Mouse (Mus musculus) bone marrow macrophage, adult 2 months (primary cell): ENCODE results near the gene March8. TPM values are rescaled to one million over a fixed set of nuclear protein-coding genes. Genes with fewer than 3 reads are reported as not detected.
"Not testable (repeated sequence)": the region's sequence is repeated elsewhere in the genome, so short reads cannot be mapped to it uniquely, and the experiment has no call there.

Experiments used
- H3K27ac ChIP-seq: 2 replicates; pipeline ENCODE4 v1.5.1; 2012; ENCODE audit warnings: low read depth, low read length; ENCODE audit not compliant: insufficient read depth
- H3K4me1 ChIP-seq: 2 replicates; pipeline ENCODE4 v1.6.1; 2012; ENCODE audit warnings: low read length; ENCODE audit not compliant: control insufficient read depth, insufficient read depth
- H3K4me3 ChIP-seq: 2 replicates; pipeline ENCODE4 v1.5.1; 2012; ENCODE audit warnings: mild to moderate bottlenecking, low read length, moderate library complexity; ENCODE audit not compliant: insufficient read depth
- CTCF ChIP-seq: IDR thresholded peaks from 2 replicates; pipeline ENCODE4 v1.5.1; 2012; ENCODE audit warnings: low read depth, mild to moderate bottlenecking, low read length, moderate library complexity
- POLR2A ChIP-seq: IDR thresholded peaks from 2 replicates; pipeline ENCODE4 v1.6.1; 2012; ENCODE audit warnings: mild to moderate bottlenecking, low read depth, low read length, borderline replicate concordance
- polyA plus RNA-seq: library from polyadenylated mRNA; stranded (reverse); fragments of >200 nt; gene quantifications from 2 replicates; pipeline ENCODE4 v1.2.4, GENCODE M21; 2012; ENCODE audit not compliant: missing spikeins, insufficient read depth, insufficient read length

The March8 gene
- polyA plus RNA-seq, 1 experiment, result 32.1 TPM

- no peak overlapping the region for H3K27ac ChIP-seq
- TF ChIP-seq CTCF (no peak), POLR2A (no peak)
- H3K4me3 ChIP-seq, result no peak overlapping the region
- H3K4me1 ChIP-seq, result peaks cover 11% of the 10 kb centered on the region
Observed at GRCm38 (mm10) chr6:116349997-116350396, 12.2 kb downstream of the March8 start.

- Histone ChIP-seq H3K27ac (no peak overlapping the region), H3K4me1 (peaks cover 11% of the 10 kb centered on the region), H3K4me3 (no peak overlapping the region)
- no peak for TF ChIP-seq POLR2A
- TF ChIP-seq CTCF, result no peak
Observed at GRCm38 (mm10) chr6:116350643-116351042, 12.8 kb downstream of the March8 start.

- H3K27ac ChIP-seq, result no peak overlapping the region
- no peak overlapping the region for H3K4me3 ChIP-seq
- no peak for TF ChIP-seq CTCF
- no peak for TF ChIP-seq POLR2A
- H3K4me1 ChIP-seq, result peaks cover 11% of the 10 kb centered on the region
Observed at GRCm38 (mm10) chr6:116351534-116351933, 13.7 kb downstream of the March8 start.

GRCm38 (mm10) chr6:116353428-116353827 is 15.6 kb downstream of the March8 start:
- H3K4me3 ChIP-seq, result no peak overlapping the region
- peaks cover 11% of the 10 kb centered on the region for H3K4me1 ChIP-seq
- TF ChIP-seq CTCF (no peak), POLR2A (no peak)
- no peak overlapping the region for H3K27ac ChIP-seq

- not testable (repeated sequence) for H3K4me3 ChIP-seq, H3K4me1 ChIP-seq
Observed at GRCm38 (mm10) chr6:116356311-116356947, 18.6 kb downstream of the March8 start.

GRCm38 (mm10) chr6:116356948-116357325 is 19.1 kb downstream of the March8 start:
- Histone ChIP-seq H3K4me3 (no peak overlapping the region), H3K27ac (no peak overlapping the region), H3K4me1 (peaks cover 2% of the 10 kb centered on the region; the same call in 1 of the 2 replicates)
- TF ChIP-seq POLR2A (no peak), CTCF (no peak)

More at GRCm38 (mm10) chr6:116356311-116356947, 18.6 kb downstream of the March8 start:
- H3K27ac ChIP-seq, result not testable (repeated sequence)

- no peak for TF ChIP-seq CTCF
- TF ChIP-seq POLR2A, result no peak
- H3K27ac ChIP-seq, result no peak overlapping the region
- no peaks in the 10 kb centered on the region for H3K4me1 ChIP-seq
- no peak overlapping the region for H3K4me3 ChIP-seq
Observed at GRCm38 (mm10) chr6:116358056-116358455, 20.2 kb downstream of the March8 start.

GRCm38 (mm10) chr6:116359256-116359655 is 21.4 kb downstream of the March8 start:
- H3K4me1 ChIP-seq, result no peaks in the 10 kb centered on the region
- no peak for TF ChIP-seq CTCF
- TF ChIP-seq POLR2A, result no peak
- no peak overlapping the region for H3K27ac ChIP-seq
- no peak overlapping the region for H3K4me3 ChIP-seq

- Histone ChIP-seq H3K4me1 (no peaks in the 10 kb centered on the region), H3K4me3 (no peak overlapping the region), H3K27ac (no peak overlapping the region)
- TF ChIP-seq POLR2A, result no peak
- no peak for TF ChIP-seq CTCF
Observed at GRCm38 (mm10) chr6:116361463-116361862, 23.6 kb downstream of the March8 start.

- Histone ChIP-seq H3K27ac (no peak overlapping the region), H3K4me1 (no peaks in the 10 kb centered on the region), H3K4me3 (no peak overlapping the region)
- TF ChIP-seq CTCF, result no peak
- TF ChIP-seq POLR2A, result no peak
Observed at GRCm38 (mm10) chr6:116361993-116362392, 24.2 kb downstream of the March8 start.

- no peak for TF ChIP-seq CTCF
- no peak for TF ChIP-seq POLR2A
Observed at GRCm38 (mm10) chr6:116367971-116368370, 30.1 kb downstream of the March8 start.

More at GRCm38 (mm10) chr6:116367971-116368370, 30.1 kb downstream of the March8 start:
- H3K4me1 ChIP-seq, result peaks cover under 1% of the 10 kb centered on the region
- H3K27ac ChIP-seq, result no peak overlapping the region
- no peak overlapping the region for H3K4me3 ChIP-seq
